ENCODE assay signal across 8 mouse cellular contexts in genomic region chr5:72505740-72506139, GRCm38 (mm10). TPM values are rescaled to one million over a fixed set of nuclear protein-coding genes. Genes with fewer than 3 reads are reported as not detected.
DNase-seq lines count a peak whose midpoint lies in the region; ATAC-seq lines count a peak whose summit lies in the region.

No protein-coding gene starts in this region.

- 0 out of 2 replicates have a peak, but pooled peaks have one; percentile 36 for ATAC-seq in cerebellum, adult (ENCODE audit: insufficient number of reproducible peaks, low FRiP score, low TSS enrichment)

- intact Hi-C loops in left cerebral cortex, postnatal 36 days (cut with DNase I) = loop anchor here (2.0 kb wide), 1 partner anchor 155 kb away; no protein-coding TSS in a partner anchor

- no peak for DNase-seq in cerebellum, adult 9-11 months
- DNase-seq in left cerebral cortex, adult 11 months (ENCODE audit: low spot score) = peak; percentile 7
- no peak for DNase-seq in left cerebral cortex, postnatal 36 days (ENCODE audit: low spot score in 2 of 2)
- peak; percentile 56 for DNase-seq in adipocyte (ENCODE audit: low spot score)
- DNase-seq in mesoderm, embryonic 11.5 days (ENCODE audit: low read depth, low spot score) = peak; percentile 43
- DNase-seq in gastrocnemius, adult 8-10 months (ENCODE audit: low spot score in 2 of 2) = no peak
- DNase-seq in ovary, postnatal 36 days (ENCODE audit: low spot score) = no peak

RNA-seq across cellular contexts. Expression of gene Corin, which starts 1.5 kb away (rescaled TPM):
- total RNA-seq in left cerebral cortex, postnatal 36 days (2021) = under 1 TPM; 0.32 to 0.34 TPM
- total RNA-seq in gastrocnemius, adult 8-10 months (2022) = under 1 TPM; 0.05 to 0.27 (median 0.15) TPM

RNA-seq across cellular contexts. Expression of gene Nfxl1, which starts 53.7 kb away (rescaled TPM):
- 10 to 100 TPM; 10.3 to 16.9 TPM for total RNA-seq in left cerebral cortex, postnatal 36 days (2021)
- 1 to 10 TPM; 2.5 to 5.9 (median 3.2) TPM for total RNA-seq in gastrocnemius, adult 8-10 months (2022)

Comparison
In these comparisons a context has a peak if more than half of its experiments do, and no peak if none do; other contexts are left out.
1. DNase-seq: peak in left cerebral cortex, adult 11 months (single experiment), adipocyte (single experiment) and mesoderm, embryonic 11.5 days (single experiment); none in cerebellum, adult 9-11 months (single experiment), left cerebral cortex, postnatal 36 days (0 of 2), gastrocnemius, adult 8-10 months (0 of 2) and ovary, postnatal 36 days (single experiment).